Mouse (Mus musculus) liver, embryonic 14.5 days (tissue): Measurements from ENCODE around the gene 1600002K03Rik. TPM values are rescaled to one million over a fixed set of nuclear protein-coding genes. Genes with fewer than 3 reads are reported as not detected.
"Not testable (repeated sequence)": the region's sequence is repeated elsewhere in the genome, so short reads cannot be mapped to it uniquely, and the experiment has no call there.

Experiments
- ATAC-seq: fragments of 200-750 bp; cut with Nextera tagmentation; 2 replicates; pipeline ENCODE4 v1.8.0; 2017; ENCODE audit warnings: moderate number of reproducible peaks, mild to moderate bottlenecking, moderate library complexity; ENCODE audit not compliant: insufficient read depth
- DNase-seq, 3 experiments: peaks; one replicate each; pipeline ENCODE4 v3.0.0-alpha.2; 2012 to 2013; ENCODE audit warnings: low read depth in 3 of 3, low spot score in 3 of 3
- H3K27ac ChIP-seq: fragments of 300-500 bp; sonication (generic); 2 replicates; pipeline ENCODE4 v1.5.1; 2014; ENCODE audit warnings: moderate library complexity, mild to moderate bottlenecking, control low read depth, inconsistent platforms
- H3K27me3 ChIP-seq: fragments of 300-500 bp; sonication (generic); 2 replicates; pipeline ENCODE4 v1.6.1; 2014; ENCODE audit warnings: mild to moderate bottlenecking, low read length, moderate library complexity; ENCODE audit not compliant: control insufficient read depth, insufficient read depth
- H3K36me3 ChIP-seq: fragments of 300-500 bp; sonication (generic); replicated peaks from 2 replicates; pipeline ENCODE4 v1.6.1; 2014; ENCODE audit warnings: low read depth; ENCODE audit not compliant: control insufficient read depth, insufficient read depth
- H3K4me1 ChIP-seq, 2 experiments: fragments of 200-500 bp in 1 of 2; fragments of 300-500 bp in 1 of 2; sonication (generic) in 1 of 2; replicated peaks; 2 replicates each; pipeline ENCODE4 v1.6.1; 2012 to 2014; ENCODE audit warnings: antibody characterized with exemption in 1 of 2, inconsistent platforms in 1 of 2, low read length in 1 of 2; ENCODE audit not compliant: control insufficient read depth in 2 of 2, insufficient read depth in 2 of 2
- H3K4me2 ChIP-seq: fragments of 300-500 bp; sonication (generic); 2 replicates; pipeline ENCODE4 v1.6.1; 2014; ENCODE audit warnings: low read depth, mild to moderate bottlenecking, control low read depth, moderate library complexity
- H3K4me3 ChIP-seq, 2 experiments: fragments of 200-500 bp in 1 of 2; fragments of 300-500 bp in 1 of 2; sonication (generic) in 1 of 2; 2 replicates each; pipeline ENCODE4 v1.5.1; 2012 to 2014; ENCODE audit warnings: low read depth in 2 of 2, low read length in 2 of 2, mild to moderate bottlenecking in 2 of 2, control low read depth in 1 of 2, inconsistent platforms in 1 of 2, moderate library complexity in 1 of 2; ENCODE audit not compliant: insufficient read depth in 1 of 2
- H3K9ac ChIP-seq: fragments of 300-500 bp; sonication (generic); replicated peaks from 2 replicates; pipeline ENCODE4 v1.6.1; 2014; ENCODE audit warnings: mild to moderate bottlenecking, control low read depth, moderate library complexity
- H3K9me3 ChIP-seq: fragments of 300-500 bp; sonication (generic); 2 replicates; pipeline ENCODE4 v1.6.1; 2016; ENCODE audit warnings: low read length, mixed read lengths; ENCODE audit not compliant: control insufficient read depth
- CTCF ChIP-seq: IDR thresholded peaks from 2 replicates; pipeline ENCODE4 v1.5.1; 2016; ENCODE audit warnings: antibody characterized with exemption, low read depth, control low read depth
- EP300 ChIP-seq: IDR thresholded peaks from 2 replicates; pipeline ENCODE4 v1.6.1; 2016; ENCODE audit warnings: antibody characterized with exemption, low read depth
- WGBS: fragments of 180-500 bp; shearing (Covaris S2); extraction: QIAGEN DNeasy Blood & Tissue Kit; methylation state at CpG from one replicate; pipeline ENCODE4 v1.1.7; 2014; ENCODE audit not compliant: insufficient replicate concordance; 5-methylcytosine and 5-hydroxymethylcytosine counted together
- polyA plus RNA-seq, 2 experiments: library from polyadenylated mRNA; depleted of rRNA in 1 of 2; stranded (reverse) in 1 of 2; unstranded in 1 of 2; fragments of >200 nt; fragmentation: Nextera tagmentation in 1 of 2; extraction: Ambion mirVana in 1 of 2; gene quantifications; 2 replicates each; pipeline versions ENCODE4 v1.2.1 to v1.2.3; 2012 to 2014

Gene 1600002K03Rik
- polyA plus RNA-seq, 2 experiments = 6.9 to 13.2 TPM

- DNase-seq (no peak), ATAC-seq (no peak)
- Histone ChIP-seq H3K9me3 (no peaks in the 10 kb centered on the region), H3K4me3 (peak within 1 kb of the TSS; percentile 49 to 56), H3K27me3 (no peaks in the 10 kb centered on the region), H3K9ac (peak within 1 kb of the TSS; percentile 34), H3K4me2 (peak within 1 kb of the TSS; percentile 85), H3K4me1 (peaks cover 40 to 46% of the 10 kb centered on the region in 2 experiments), H3K36me3 (peaks cover 7% of the 10 kb centered on the region), H3K27ac (peak within 1 kb of the TSS; percentile 79)
- TF ChIP-seq EP300 = no peak
- no peak for TF ChIP-seq CTCF
- WGBS = 34% methylated on average over 20 of the region's 20 CpGs
These were observed 7.2 kb upstream of the 1600002K03Rik start, which contains the start of gene Cirbp for GRCm38 (mm10) chr10:80165392-80166128. Gene Cirbp, plus strand, starts transcription at chr10:80165985.

- DNase-seq, H3K9ac ChIP-seq, H3K27ac ChIP-seq, ATAC-seq, H3K9me3 ChIP-seq, H3K4me3 ChIP-seq, H3K4me2 ChIP-seq, H3K27me3 ChIP-seq: not testable (repeated sequence)
- 82% methylated on average over 4 of the region's 4 CpGs for WGBS
- H3K4me1 ChIP-seq = peaks cover 34 to 41% of the 10 kb centered on the region in 2 experiments
- peaks cover 13% of the 10 kb centered on the region for H3K36me3 ChIP-seq
These were observed 6.6 kb upstream of the 1600002K03Rik start for GRCm38 (mm10) chr10:80166136-80166535.

GRCm38 (mm10) chr10:80167460-80168037 lies 5.2 kb upstream of the 1600002K03Rik start:
- no peak for TF ChIP-seq CTCF
- no peak for TF ChIP-seq EP300
- Histone ChIP-seq H3K27me3 (no peaks in the 10 kb centered on the region), H3K9ac (peak overlapping the region; percentile 88), H3K4me3 (peak overlapping the region; percentile 76 to 84), H3K4me2 (peak overlapping the region; percentile 85), H3K9me3 (no peaks in the 10 kb centered on the region; the same call in 1 of the 2 replicates), H3K27ac (peak overlapping the region; percentile 88), H3K4me1 (peaks cover 26 to 31% of the 10 kb centered on the region in 2 experiments), H3K36me3 (peaks cover 19% of the 10 kb centered on the region)
- DNase-seq (peak; percentile 98), ATAC-seq (peak; percentile 85)
- 0% methylated on average over 55 of the region's 55 CpGs for WGBS

GRCm38 (mm10) chr10:80168038-80168661 lies 4.6 kb upstream of the 1600002K03Rik start:
- Histone ChIP-seq H3K4me1 (peaks cover 27 to 28% of the 10 kb centered on the region in 2 experiments), H3K9me3 (no peaks in the 10 kb centered on the region; the same call in 1 of the 2 replicates), H3K27me3 (no peaks in the 10 kb centered on the region), H3K9ac (peak overlapping the region; percentile 88), H3K27ac (peak overlapping the region; percentile 88), H3K4me2 (peak overlapping the region; percentile 85), H3K36me3 (peaks cover 19% of the 10 kb centered on the region), H3K4me3 (peak overlapping the region; percentile 76 to 84)
- DNase-seq (peak; percentile 82 to 87 (median 84)), ATAC-seq (peak; percentile 61)
- TF ChIP-seq CTCF = no peak
- under 1% methylated on average over 48 of the region's 48 CpGs for WGBS

- Histone ChIP-seq H3K9ac (no peak overlapping the region; the same call in 1 of the 2 replicates), H3K4me2 (peak overlapping the region; percentile 85), H3K36me3 (peaks cover 19% of the 10 kb centered on the region), H3K27ac (peak overlapping the region; percentile 88; the same call in 1 of the 2 replicates), H3K4me3 (peak overlapping the region in 1 of 2 experiments; percentile 76; a peak in 1 of 4 replicates), H3K4me1 (peaks cover 27 to 32% of the 10 kb centered on the region in 2 experiments), H3K27me3 (no peaks in the 10 kb centered on the region), H3K9me3 (no peaks in the 10 kb centered on the region; the same call in 1 of the 2 replicates)
- ATAC-seq = no peak
- WGBS = 56% methylated on average over 1 of the region's 1 CpGs
- TF ChIP-seq EP300 = no peak
- no peak for TF ChIP-seq CTCF
- no peak for DNase-seq
These were observed 3.7 kb upstream of the 1600002K03Rik start for GRCm38 (mm10) chr10:80169070-80169469.
